Mouse (Mus musculus): ENCODE measurements around the gene Agpat3. TPM values are rescaled to one million over a fixed set of nuclear protein-coding genes. Genes with fewer than 3 reads are reported as not detected.
A peak's percentile ranks its signal among the peaks of the same experiment; 100 is the strongest.

Gene Agpat3
- polyA plus RNA-seq, 1 experiment: 178 TPM

- peaks cover 40% of the 10 kb centered on the region for H3K36me3 ChIP-seq (ENCODE audit: control insufficient read depth, insufficient read depth, low read length)
Observed at GRCm38 (mm10) chr10:78285959-78286358, 66.3 kb downstream of the Agpat3 start.

GRCm38 (mm10) chr10:78285409-78285808 lies 66.9 kb downstream of the Agpat3 start:
- Histone ChIP-seq H3K36me3 (ENCODE audit: control insufficient read depth, insufficient read depth, low read length) (peaks cover 45% of the 10 kb centered on the region), H3K27me3 (ENCODE audit: control insufficient read depth, insufficient read depth, low read length) (no peaks in the 10 kb centered on the region), H3K4me3 (ENCODE audit: low read depth, low read length) (no peak overlapping the region), H3K27ac (ENCODE audit: insufficient read depth, low read depth, low read length) (no peak overlapping the region), H3K4me1 (ENCODE audit: control insufficient read depth, insufficient read depth, insufficient read length, low read length) (peaks cover 5% of the 10 kb centered on the region)
- WGBS: 93% methylated on average over 6 of the region's 6 CpGs
- no peak for TF ChIP-seq CTCF (IDR thresholded peaks at IDR 0.05; ENCODE audit: extremely low read depth, insufficient read length, insufficient replicate concordance, low read depth, low read length)
- no peak for TF ChIP-seq POLR2A (IDR thresholded peaks at IDR 0.05; ENCODE audit: low read depth, low read length)

More at GRCm38 (mm10) chr10:78285959-78286358, 66.3 kb downstream of the Agpat3 start:
- H3K4me3 ChIP-seq (ENCODE audit: low read depth, low read length): no peak overlapping the region
- no peaks in the 10 kb centered on the region for H3K27me3 ChIP-seq (ENCODE audit: control insufficient read depth, insufficient read depth, low read length)
- H3K4me1 ChIP-seq (ENCODE audit: control insufficient read depth, insufficient read depth, insufficient read length, low read length): peaks cover 5% of the 10 kb centered on the region
- TF ChIP-seq CTCF (IDR thresholded peaks at IDR 0.05; ENCODE audit: extremely low read depth, insufficient read length, insufficient replicate concordance, low read depth, low read length) (no peak), POLR2A (IDR thresholded peaks at IDR 0.05; ENCODE audit: low read depth, low read length) (no peak)
- H3K27ac ChIP-seq (ENCODE audit: insufficient read depth, low read depth, low read length): no peak overlapping the region
- 91% methylated on average over 4 of the region's 4 CpGs for WGBS

- H3K36me3 ChIP-seq (ENCODE audit: control insufficient read depth, insufficient read depth, low read length): peaks cover 49% of the 10 kb centered on the region
- H3K27me3 ChIP-seq (ENCODE audit: control insufficient read depth, insufficient read depth, low read length): no peaks in the 10 kb centered on the region
- TF ChIP-seq POLR2A (IDR thresholded peaks at IDR 0.05; ENCODE audit: low read depth, low read length): no peak
- H3K27ac ChIP-seq (ENCODE audit: insufficient read depth, low read depth, low read length): no peak overlapping the region
- WGBS: 83% methylated on average over 12 of the region's 12 CpGs
- peaks cover 5% of the 10 kb centered on the region for H3K4me1 ChIP-seq (ENCODE audit: control insufficient read depth, insufficient read depth, insufficient read length, low read length)
- no peak overlapping the region for H3K4me3 ChIP-seq (ENCODE audit: low read depth, low read length)
Observed at GRCm38 (mm10) chr10:78284812-78285211, 67.5 kb downstream of the Agpat3 start.

GRCm38 (mm10) chr10:78282411-78282810 lies 69.9 kb downstream of the Agpat3 start:
- Histone ChIP-seq H3K4me3 (ENCODE audit: low read depth, low read length) (no peak overlapping the region), H3K4me1 (ENCODE audit: control insufficient read depth, insufficient read depth, insufficient read length, low read length) (no peaks in the 10 kb centered on the region), H3K27ac (ENCODE audit: insufficient read depth, low read depth, low read length) (no peak overlapping the region), H3K27me3 (ENCODE audit: control insufficient read depth, insufficient read depth, low read length) (no peaks in the 10 kb centered on the region), H3K36me3 (ENCODE audit: control insufficient read depth, insufficient read depth, low read length) (peaks cover 58% of the 10 kb centered on the region)
- WGBS: 98% methylated on average over 4 of the region's 4 CpGs
- TF ChIP-seq CTCF (IDR thresholded peaks at IDR 0.05; ENCODE audit: extremely low read depth, insufficient read length, insufficient replicate concordance, low read depth, low read length) (no peak), POLR2A (IDR thresholded peaks at IDR 0.05; ENCODE audit: low read depth, low read length) (no peak)

GRCm38 (mm10) chr10:78280486-78280885 lies 71.8 kb downstream of the Agpat3 start:
- Histone ChIP-seq H3K4me3 (ENCODE audit: low read depth, low read length) (no peak overlapping the region), H3K27me3 (ENCODE audit: control insufficient read depth, insufficient read depth, low read length) (no peaks in the 10 kb centered on the region), H3K36me3 (ENCODE audit: control insufficient read depth, insufficient read depth, low read length) (peaks cover 48% of the 10 kb centered on the region), H3K27ac (ENCODE audit: insufficient read depth, low read depth, low read length) (no peak overlapping the region), H3K4me1 (ENCODE audit: control insufficient read depth, insufficient read depth, insufficient read length, low read length) (no peaks in the 10 kb centered on the region)
- WGBS: 89% methylated on average over 9 of the region's 9 CpGs
- TF ChIP-seq POLR2A (IDR thresholded peaks at IDR 0.05; ENCODE audit: low read depth, low read length) (no peak), CTCF (IDR thresholded peaks at IDR 0.05; ENCODE audit: extremely low read depth, insufficient read length, insufficient replicate concordance, low read depth, low read length) (no peak)

GRCm38 (mm10) chr10:78279210-78279609 lies 73.1 kb downstream of the Agpat3 start:
- TF ChIP-seq POLR2A (IDR thresholded peaks at IDR 0.05; ENCODE audit: low read depth, low read length): no peak
- TF ChIP-seq CTCF (IDR thresholded peaks at IDR 0.05; ENCODE audit: extremely low read depth, insufficient read length, insufficient replicate concordance, low read depth, low read length): peak; percentile 75; the same call in 1 of the 2 replicates
- no peak overlapping the region for H3K27ac ChIP-seq (ENCODE audit: insufficient read depth, low read depth, low read length)
- peaks cover 46% of the 10 kb centered on the region for H3K36me3 ChIP-seq (ENCODE audit: control insufficient read depth, insufficient read depth, low read length)
- no peaks in the 10 kb centered on the region for H3K27me3 ChIP-seq (ENCODE audit: control insufficient read depth, insufficient read depth, low read length)
- H3K4me1 ChIP-seq (ENCODE audit: control insufficient read depth, insufficient read depth, insufficient read length, low read length): no peaks in the 10 kb centered on the region
- 60% methylated on average over 8 of the region's 8 CpGs for WGBS
- H3K4me3 ChIP-seq (ENCODE audit: low read depth, low read length): no peak overlapping the region

GRCm38 (mm10) chr10:78277835-78278234 lies 74.5 kb downstream of the Agpat3 start:
- no peak for TF ChIP-seq POLR2A (IDR thresholded peaks at IDR 0.05; ENCODE audit: low read depth, low read length)
- TF ChIP-seq CTCF (IDR thresholded peaks at IDR 0.05; ENCODE audit: extremely low read depth, insufficient read length, insufficient replicate concordance, low read depth, low read length): no peak
- Histone ChIP-seq H3K27me3 (ENCODE audit: control insufficient read depth, insufficient read depth, low read length) (no peaks in the 10 kb centered on the region), H3K36me3 (ENCODE audit: control insufficient read depth, insufficient read depth, low read length) (peaks cover 53% of the 10 kb centered on the region), H3K4me3 (ENCODE audit: low read depth, low read length) (no peak overlapping the region), H3K27ac (ENCODE audit: insufficient read depth, low read depth, low read length) (no peak overlapping the region), H3K4me1 (ENCODE audit: control insufficient read depth, insufficient read depth, insufficient read length, low read length) (no peaks in the 10 kb centered on the region)
- whole genome bisulfite sequencing: 80% methylated on average over 3 of the region's 3 CpGs

GRCm38 (mm10) chr10:78276242-78276641 lies 76.0 kb downstream of the Agpat3 start:
- H3K4me1 ChIP-seq (ENCODE audit: control insufficient read depth, insufficient read depth, insufficient read length, low read length): no peaks in the 10 kb centered on the region
- peaks cover 48% of the 10 kb centered on the region for H3K36me3 ChIP-seq (ENCODE audit: control insufficient read depth, insufficient read depth, low read length)
- H3K4me3 ChIP-seq (ENCODE audit: low read depth, low read length): no peak overlapping the region
- H3K27me3 ChIP-seq (ENCODE audit: control insufficient read depth, insufficient read depth, low read length): no peaks in the 10 kb centered on the region
- TF ChIP-seq CTCF (IDR thresholded peaks at IDR 0.05; ENCODE audit: extremely low read depth, insufficient read length, insufficient replicate concordance, low read depth, low read length): no peak
- TF ChIP-seq POLR2A (IDR thresholded peaks at IDR 0.05; ENCODE audit: low read depth, low read length): no peak
- no peak overlapping the region for H3K27ac ChIP-seq (ENCODE audit: insufficient read depth, low read depth, low read length)
- WGBS: 61% methylated on average over 4 of the region's 4 CpGs

All from small intestine, adult 2 months (tissue).